Mouse (Mus musculus): ENCODE data around the gene Syne1.

The Syne1 gene

DNA sequence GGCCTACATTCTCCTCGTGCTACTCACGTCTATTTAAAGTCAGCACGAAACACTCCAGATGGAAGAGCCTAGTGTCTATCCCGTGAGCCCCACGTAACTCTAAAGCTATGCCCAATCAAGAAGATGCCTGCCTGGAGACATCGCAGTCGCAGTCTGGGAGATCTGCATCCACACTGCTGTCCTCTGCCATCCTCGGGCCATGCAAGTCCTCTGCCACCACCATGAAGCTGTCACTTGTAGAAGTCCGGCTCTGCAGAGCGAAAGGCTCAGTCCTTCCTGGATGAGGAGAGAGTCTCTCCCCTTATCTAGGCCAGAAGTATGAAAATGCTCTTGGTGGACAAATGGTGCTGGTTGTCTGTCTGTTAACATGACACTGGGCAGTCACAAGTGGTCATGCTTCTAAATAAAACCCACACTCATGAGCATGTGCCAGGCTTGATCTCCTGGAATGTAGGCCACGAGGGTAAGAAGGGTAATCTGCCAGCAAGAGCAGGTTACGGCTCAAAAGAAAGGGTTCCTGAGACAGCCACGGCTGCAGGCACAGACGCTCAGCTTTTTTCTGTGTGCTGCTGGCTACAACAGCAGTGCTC is 482.5 kb downstream of the Syne1 start, which contains the start of gene Gm10097:
TSS of gene Gm10097 (plus strand) at position 517 of the 590 bp plus-strand sequence.
- DNase-seq (ENCODE audit: low read depth, low spot score), result no peak

DNA sequence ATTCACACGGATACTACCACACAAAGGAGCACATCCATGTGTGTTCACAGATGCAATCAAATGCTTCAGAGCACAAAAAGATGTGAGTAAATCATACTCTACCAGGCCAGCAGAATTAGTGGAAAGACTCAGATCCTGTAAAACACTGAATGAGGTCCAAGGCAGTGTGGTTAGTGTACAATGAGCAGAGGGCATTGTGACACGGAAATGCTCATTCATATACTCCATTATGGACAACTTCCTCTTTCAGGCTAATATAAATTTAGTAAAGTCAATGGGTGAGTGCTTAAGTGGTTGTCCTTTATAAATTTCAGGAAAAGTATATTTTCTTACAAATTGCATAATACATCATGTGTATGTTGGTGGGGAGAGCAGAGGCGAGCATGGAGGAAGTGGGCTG is 484.2 kb downstream of the Syne1 start:
- no peak for DNase-seq (ENCODE audit: low read depth, low spot score)

DNA sequence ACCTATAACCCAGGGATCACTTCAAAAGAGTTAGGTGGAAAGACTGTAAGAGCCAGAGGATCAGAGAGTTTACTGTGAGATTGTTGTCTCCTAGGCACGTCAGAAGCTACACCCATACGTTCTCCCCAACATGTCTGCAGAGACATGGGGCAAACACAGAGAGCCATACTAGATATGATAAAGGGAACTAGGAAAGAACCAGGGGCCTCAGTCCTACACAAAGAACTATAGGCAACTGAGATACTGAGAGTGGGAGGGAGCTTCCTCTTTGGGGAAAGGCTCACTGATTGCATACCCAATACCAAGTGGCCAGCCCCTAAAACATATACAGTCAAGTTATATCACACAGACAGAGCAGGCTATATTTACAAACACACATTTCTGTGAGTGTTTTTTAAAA is 491.3 kb downstream of the Syne1 start:
- DNase-seq (ENCODE audit: low read depth, low spot score), result no peak

DNA sequence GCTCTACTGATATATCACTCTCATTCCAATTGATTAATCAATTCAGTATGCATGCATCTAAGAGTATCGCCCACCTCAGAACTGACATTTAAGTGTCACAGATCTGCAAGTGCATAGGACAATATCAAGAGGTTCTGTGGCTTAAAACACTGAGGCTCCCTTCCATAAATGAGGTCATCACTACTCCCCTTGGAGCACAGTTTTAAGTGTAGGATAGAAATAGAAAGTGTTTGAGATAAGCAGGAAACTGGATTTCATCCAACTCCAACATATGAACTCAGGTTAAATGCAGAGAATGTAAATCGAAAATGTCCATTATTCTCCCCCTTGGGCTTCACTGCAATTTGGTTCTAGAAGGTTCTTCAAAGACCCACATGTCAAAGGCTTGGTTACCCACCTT is 492.4 kb downstream of the Syne1 start:
- no peak for DNase-seq (ENCODE audit: low read depth, low spot score)

- DNase-seq (ENCODE audit: low read depth, low spot score), result no peak
Observed at GRCm38 (mm10) chr10:5057661-5058060, 493.6 kb downstream of the Syne1 start.

- DNase-seq (ENCODE audit: low read depth, low spot score), result no peak
Observed at GRCm38 (mm10) chr10:5056940-5057339, 494.3 kb downstream of the Syne1 start.

GRCm38 (mm10) chr10:5056243-5056735 is 495.0 kb downstream of the Syne1 start:
- no peak for DNase-seq (ENCODE audit: low read depth, low spot score)

GRCm38 (mm10) chr10:5045671-5046070 is 505.6 kb downstream of the Syne1 start:
- no peak for DNase-seq (ENCODE audit: low read depth, low spot score)

DNA sequence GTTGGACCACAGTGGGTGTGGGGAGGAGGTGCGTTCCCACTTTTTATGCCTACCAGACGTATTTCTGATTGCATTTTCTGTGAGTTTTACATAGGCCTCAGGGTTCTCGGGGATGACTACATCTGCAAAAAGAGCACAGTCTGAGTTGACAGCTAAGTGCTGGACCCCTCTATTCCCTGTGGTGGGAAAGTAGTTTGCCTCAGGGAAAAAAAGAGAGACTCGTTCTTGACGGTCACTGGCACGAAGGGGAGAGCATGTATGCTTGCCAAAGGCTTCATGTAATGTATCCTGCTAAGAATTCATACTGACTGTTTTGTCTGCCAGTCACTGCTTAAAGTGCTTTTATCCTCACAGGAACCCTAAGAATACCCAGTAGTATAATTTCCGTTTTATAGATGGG is 506.1 kb downstream of the Syne1 start:
- no peak for DNase-seq (ENCODE audit: low read depth, low spot score)

GRCm38 (mm10) chr10:5044481-5044880 is 506.8 kb downstream of the Syne1 start:
- no peak for DNase-seq (ENCODE audit: low read depth, low spot score)

DNA sequence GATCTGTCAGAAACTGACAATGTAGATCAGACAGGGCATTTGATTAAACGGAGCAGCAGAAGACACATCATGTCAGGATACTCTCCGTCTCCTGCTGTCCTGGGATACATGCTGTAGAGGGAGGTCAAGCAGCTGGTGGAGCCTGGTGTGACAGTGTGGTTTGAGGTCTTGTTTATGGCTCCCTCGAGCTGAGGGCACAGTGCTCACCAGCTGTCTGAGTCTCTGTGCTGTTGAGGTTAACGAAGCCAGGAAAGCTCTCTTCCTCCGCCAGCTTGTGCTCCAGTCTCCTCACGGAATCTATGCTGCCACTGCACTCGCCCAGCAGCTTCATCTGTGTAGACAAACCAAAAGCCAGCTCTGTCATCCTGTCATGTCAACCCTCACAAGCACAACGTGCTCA is 510.0 kb downstream of the Syne1 start:
- no peak for DNase-seq (ENCODE audit: low read depth, low spot score)

DNA sequence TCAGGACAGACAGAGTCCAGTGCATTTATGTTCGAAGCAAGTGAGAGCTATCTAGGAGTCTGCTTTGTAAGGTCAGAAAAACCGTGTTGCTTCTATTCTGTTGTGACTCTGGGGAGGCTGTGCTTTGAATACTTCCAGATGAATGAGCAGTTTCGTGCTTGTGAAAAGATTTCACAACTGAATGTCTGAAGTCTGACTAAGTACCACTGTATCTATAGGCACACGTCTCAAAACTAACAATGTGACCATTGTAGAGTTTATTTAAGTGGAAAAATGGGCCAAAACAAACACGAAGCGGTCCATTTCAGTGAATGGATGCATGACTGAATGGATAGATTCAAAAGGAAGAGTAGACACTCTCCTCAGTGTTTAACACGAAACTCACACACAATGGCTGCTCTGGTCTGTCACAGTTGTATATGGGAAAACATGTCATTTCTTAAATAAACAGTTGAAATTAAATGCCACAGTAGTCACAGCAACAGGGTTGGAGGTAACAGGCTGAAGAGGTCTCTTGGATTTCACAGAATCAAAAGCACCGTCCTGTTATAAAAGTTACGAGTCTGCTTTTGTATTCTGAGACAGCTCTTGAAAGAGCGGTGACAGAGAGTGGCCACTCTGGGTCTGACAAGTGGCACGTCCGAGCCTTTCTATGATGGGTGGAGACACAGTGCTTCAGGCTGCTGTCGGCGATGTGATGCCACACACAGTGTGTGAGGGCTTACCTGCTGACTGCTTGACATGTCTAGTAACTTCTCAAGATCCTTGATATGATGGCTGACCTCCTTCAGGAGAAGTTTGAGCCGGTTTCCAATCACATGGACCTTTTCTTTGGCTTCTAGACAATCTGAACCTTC is 518.9 kb downstream of the Syne1 start:
- no peak for DNase-seq (ENCODE audit: low read depth, low spot score)

DNA sequence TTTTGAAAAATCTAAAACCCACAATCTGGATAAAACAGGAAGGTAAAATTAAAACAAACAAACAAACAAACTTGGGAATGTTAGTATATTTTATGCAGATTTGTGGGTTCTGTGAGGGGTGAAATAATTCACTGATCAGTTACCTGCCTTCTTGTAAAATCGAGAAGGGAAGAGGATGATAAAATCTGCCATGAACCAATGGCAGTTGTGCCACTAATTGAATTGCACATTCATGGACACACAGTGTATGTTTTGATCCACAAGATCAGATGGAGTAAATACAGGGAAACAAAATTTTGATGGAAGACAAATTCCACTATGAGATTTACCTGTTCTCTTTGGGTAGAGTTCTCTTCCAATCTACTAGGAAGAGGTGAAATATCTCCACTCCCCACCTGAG is 521.4 kb downstream of the Syne1 start:
- no peak for DNase-seq (ENCODE audit: low read depth, low spot score)

DNA sequence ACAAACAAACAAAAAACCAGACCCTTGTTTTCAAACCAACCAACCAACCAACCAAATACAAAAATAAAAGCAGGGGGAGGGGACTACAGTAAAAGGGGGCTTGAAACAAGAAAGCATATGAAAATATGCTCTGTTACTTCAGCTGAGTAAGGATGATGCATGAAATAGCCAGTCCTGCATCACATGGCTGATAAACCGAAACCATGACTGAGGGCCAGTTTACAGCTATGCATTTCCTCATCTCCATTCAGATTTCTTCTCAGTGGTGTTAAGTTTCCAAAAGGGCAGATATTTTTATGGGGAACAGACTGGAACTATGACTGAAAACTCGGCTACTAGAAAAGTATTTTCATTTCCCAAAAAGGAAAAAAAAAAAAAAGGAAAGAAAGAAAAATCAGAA is 522.1 kb downstream of the Syne1 start:
- no peak for DNase-seq (ENCODE audit: low read depth, low spot score)

DNA sequence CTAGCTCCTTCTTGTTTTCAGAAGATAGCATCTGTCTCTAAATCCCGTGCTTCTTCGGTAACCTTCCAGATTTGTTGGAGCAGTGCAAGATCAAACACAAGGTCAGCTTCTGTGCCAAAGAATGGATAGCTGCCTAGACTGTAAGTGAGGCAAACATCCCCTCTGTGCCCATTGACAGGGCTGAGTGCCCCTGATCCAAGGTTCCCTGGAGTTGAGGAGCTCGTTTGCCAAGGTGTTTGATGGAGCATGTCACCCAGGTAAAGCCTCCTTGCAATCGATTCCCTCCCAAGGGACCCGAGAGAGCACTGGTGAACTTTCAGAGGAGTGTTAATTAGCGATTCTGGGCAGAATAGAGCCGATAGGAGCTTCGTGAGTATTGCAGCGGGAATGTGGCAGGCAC is 523.0 kb downstream of the Syne1 start:
- no peak for DNase-seq (ENCODE audit: low read depth, low spot score)

DNA sequence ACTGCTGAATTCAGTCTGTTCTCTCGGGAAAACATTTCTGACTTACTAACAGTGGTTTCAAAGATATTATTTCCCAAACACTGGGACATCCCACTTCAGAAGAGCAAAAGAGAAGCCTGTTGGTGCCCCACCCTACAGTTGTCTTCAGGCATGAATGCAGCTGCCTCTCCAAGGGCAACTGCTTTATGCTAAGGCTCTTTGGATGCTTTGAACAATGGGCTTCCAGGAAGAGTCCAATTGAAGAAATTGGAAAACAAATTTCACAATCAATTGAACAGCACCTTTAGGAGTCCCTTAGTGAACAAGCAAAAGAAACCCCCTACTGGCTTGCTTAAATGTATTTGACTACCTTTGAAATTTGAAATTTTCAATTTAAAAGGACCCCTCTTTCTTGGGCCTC is 524.1 kb downstream of the Syne1 start:
- DNase-seq (ENCODE audit: low read depth, low spot score), result no peak

DNA sequence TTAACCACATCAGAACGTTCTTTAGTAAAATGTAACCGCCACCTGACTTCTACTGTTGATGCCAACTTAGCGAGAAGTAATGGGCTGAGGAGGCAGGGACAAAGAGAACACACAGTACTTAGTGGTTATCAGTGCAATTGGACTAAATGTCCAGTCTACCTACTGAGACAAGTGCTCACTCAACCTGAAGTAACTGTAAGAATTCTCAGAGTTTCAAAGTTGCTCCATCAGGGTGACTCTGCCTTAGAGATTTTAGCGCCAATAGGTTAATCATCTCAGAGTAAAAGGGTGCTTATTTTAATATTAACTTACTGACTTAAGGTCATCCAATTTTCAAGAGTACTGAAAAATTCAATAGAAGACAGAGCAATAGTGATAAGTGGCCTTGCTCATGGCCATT is 525.4 kb downstream of the Syne1 start:
- no peak for DNase-seq (ENCODE audit: low read depth, low spot score)

- no peak for DNase-seq (ENCODE audit: low read depth, low spot score)
Observed at GRCm38 (mm10) chr10:5017148-5017547, 534.1 kb downstream of the Syne1 start.

DNA sequence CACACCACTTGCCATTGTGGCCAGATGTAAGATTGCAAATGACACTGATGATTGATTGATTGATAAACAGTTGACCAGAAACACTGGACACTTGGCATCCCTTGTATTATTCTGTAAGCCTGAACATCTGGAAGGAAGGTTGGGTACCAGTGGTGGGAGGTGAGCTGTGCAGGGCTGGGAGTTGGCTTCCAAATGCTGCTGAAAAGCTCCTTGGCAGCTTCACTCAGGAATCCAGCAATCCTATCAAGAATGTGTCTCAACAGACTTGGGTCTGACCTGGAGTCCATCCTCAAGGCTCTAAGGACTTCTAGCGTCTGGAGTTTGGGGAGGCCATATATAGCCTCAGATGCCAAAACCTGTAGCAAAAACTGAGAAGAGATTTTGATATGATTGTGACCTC is 536.3 kb downstream of the Syne1 start:
- DNase-seq (ENCODE audit: low read depth, low spot score), result no peak

DNA sequence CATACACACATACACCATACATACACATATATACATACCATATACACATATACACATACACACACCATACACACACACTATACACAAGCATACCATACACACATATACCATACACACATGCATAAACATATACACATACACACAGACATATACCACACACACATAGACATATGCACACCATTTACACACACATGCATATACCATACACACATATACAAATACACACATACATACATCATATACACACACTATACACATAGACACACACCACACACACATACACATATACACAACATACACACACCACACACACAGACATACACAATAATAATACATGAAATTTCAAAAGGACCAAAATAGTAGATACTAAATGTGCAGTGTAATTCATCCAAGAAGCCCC is 539.3 kb downstream of the Syne1 start:
- DNase-seq (ENCODE audit: low read depth, low spot score), result no peak

DNA sequence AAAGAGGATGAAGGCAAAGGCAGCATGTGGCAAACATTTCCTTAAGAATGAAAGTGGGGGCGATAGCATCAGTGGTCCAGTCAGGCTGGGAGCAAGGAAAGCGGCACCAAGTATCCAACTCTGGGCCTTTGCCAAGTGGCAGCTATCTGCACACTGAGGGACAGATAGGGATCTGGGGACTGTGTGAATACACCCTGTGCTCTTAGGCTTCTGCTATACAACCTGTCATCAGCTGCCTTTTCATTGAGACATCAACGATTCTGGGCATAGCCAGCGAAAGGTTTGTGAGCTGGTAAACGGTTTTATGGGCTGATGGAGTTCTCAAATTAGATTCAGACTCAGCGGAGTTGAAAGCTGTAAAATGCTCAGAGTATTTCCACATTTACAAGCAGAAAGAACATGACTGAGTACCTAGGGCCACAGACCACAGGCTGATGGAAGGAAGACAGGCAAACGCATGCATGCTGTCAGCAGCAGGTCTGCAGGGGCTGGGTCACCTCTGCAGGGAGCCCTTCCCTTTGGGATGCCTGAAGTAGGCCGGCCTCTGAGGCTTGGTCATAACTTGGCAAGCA is 542.4 kb downstream of the Syne1 start:
- DNase-seq (ENCODE audit: low read depth, low spot score), result no peak

DNA sequence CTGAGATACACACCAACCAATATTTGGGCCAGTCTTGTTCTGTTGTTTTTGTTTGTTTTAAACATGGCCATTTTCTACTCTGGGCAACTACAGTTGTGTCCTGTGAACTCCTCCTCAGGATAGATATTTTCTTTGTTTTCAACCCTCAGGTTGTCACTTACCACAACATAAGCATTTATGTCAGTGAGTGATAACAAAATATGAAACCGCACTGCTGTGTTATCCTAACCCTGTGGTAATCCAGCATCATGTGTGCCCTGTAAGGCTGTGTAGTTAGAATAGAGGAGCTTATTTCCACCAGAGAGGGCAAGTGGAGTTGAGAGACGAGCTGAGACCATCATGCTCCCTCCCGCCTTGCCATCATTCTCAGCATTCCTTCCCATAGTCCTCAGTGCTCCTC is 554.7 kb downstream of the Syne1 start:
- no peak for DNase-seq (ENCODE audit: low read depth, low spot score)

DNA sequence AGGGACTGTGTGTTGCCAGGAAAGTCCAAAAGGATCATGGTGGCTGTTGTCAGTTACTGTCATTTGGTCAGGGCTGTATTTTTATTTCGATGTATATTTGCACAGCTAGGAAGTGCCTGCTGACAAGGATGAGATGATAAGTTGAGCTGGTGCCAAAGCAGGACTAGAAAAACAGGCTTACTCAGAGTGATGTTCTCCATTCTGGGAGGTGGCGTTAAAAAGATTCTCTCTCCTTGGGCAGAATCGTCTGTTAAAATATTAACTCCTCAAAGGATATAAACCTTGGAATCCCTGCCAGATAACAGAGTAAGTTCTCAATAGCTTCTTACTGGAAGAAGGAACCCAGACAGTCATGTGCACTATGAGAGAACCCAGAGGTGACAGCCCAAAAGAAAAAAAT is 557.5 kb downstream of the Syne1 start:
- DNase-seq (ENCODE audit: low read depth, low spot score), result no peak
